Mouse (Mus musculus) megakaryocyte, embryonic 14.5 days (primary cell): Measurements from ENCODE around the gene Slc44a3.

Experiments used
- FLI1 ChIP-seq: IDR thresholded peaks from 2 replicates; pipeline ENCODE4 v1.6.1; 2012; ENCODE audit warnings: low read length, inconsistent platforms, mixed read lengths
- GATA1 ChIP-seq: IDR thresholded peaks from 3 replicates; pipeline ENCODE4 v1.6.1; 2012; ENCODE audit warnings: mixed read lengths, low read length, inconsistent platforms, borderline replicate concordance

- TF ChIP-seq GATA1 (no peak), FLI1 (no peak)
Measured at GRCm38 (mm10) chr3:121449527-121449926, 82.7 kb downstream of the Slc44a3 start.
